Mouse (Mus musculus) myocyte (in vitro differentiated cells): ENCODE data around the gene Srpr.

ENCODE experiments used
- CEBPB ChIP-seq: IDR thresholded peaks from 2 replicates; pipeline ENCODE4 v1.6.1; 2011; ENCODE audit warnings: mild to moderate bottlenecking, moderate library complexity; ENCODE audit not compliant: poor library complexity, insufficient read depth, severe bottlenecking
- E2F4 ChIP-seq: IDR thresholded peaks from one replicate; pipeline ENCODE4 v1.6.1; 2011; ENCODE audit warnings: mild to moderate bottlenecking, control low read depth, moderate library complexity; ENCODE audit not compliant: insufficient read depth
- MAX ChIP-seq: IDR thresholded peaks from one replicate; pipeline ENCODE4 v1.6.1; 2011; ENCODE audit warnings: low read depth, mild to moderate bottlenecking, control low read depth
- MYOD1 ChIP-seq, 3 experiments: IDR thresholded peaks; one replicate each; pipeline ENCODE4 v1.6.1; 2011; ENCODE audit warnings: control low read depth in 2 of 3, low read depth in 2 of 3, mild to moderate bottlenecking in 2 of 3, moderate library complexity in 1 of 3; ENCODE audit not compliant: insufficient read length in 2 of 3, control insufficient read depth in 1 of 3
- MYOG ChIP-seq, 3 experiments: IDR thresholded peaks; one replicate each; pipeline ENCODE4 v1.6.1; 2011; ENCODE audit warnings: control low read depth in 2 of 3, low read depth in 2 of 3, mild to moderate bottlenecking in 2 of 3; ENCODE audit not compliant: insufficient read length in 2 of 3, control insufficient read depth in 1 of 3, insufficient read depth in 1 of 3
- POLR2A ChIP-seq: IDR thresholded peaks from one replicate; pipeline ENCODE4 v1.6.1; 2011; ENCODE audit warnings: low read depth, mild to moderate bottlenecking, control low read depth, moderate library complexity; ENCODE audit not compliant: insufficient read length
- POLR2AphosphoS2 ChIP-seq: IDR thresholded peaks from one replicate; pipeline ENCODE4 v1.6.1; 2011; ENCODE audit warnings: low read depth, control low read depth; ENCODE audit not compliant: insufficient read length
- TCF12 ChIP-seq: IDR thresholded peaks from one replicate; pipeline ENCODE4 v1.6.1; 2011; ENCODE audit warnings: mild to moderate bottlenecking, control low read depth; ENCODE audit not compliant: poor library complexity, insufficient read depth, severe bottlenecking
- TCF3 ChIP-seq: IDR thresholded peaks from one replicate; pipeline ENCODE4 v1.6.1; 2011; ENCODE audit warnings: low read depth, control low read depth; ENCODE audit not compliant: insufficient read length
- USF1 ChIP-seq: IDR thresholded peaks from one replicate; pipeline ENCODE4 v1.6.1; 2011; ENCODE audit warnings: low read depth, mild to moderate bottlenecking, control low read depth, moderate library complexity

DNA sequence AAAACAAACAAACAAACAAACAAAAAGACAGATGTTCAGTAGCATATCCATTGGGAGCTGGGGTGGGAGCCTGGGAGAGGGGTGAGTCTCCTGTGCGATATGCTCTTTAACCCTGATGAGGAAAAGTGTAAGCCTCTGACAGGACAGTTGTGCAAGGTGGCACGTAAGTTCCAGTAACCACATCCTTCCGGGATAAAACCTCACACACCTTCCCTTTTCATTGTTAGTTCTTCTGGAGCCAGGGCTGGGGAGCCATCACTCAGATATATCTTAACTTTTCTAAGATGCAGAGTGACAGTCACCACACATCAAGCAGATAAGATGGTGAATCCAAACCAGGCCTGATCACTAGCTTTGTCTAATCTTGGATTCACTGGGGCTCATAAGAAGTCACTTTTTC, 5.9 kb upstream of the Srpr start:
- no peak for TF ChIP-seq POLR2A
- TF ChIP-seq CEBPB = no peak
- no peak for TF ChIP-seq TCF3
- TF ChIP-seq MAX = no peak
- no peak for TF ChIP-seq POLR2AphosphoS2
- TF ChIP-seq E2F4 = no peak
- TF ChIP-seq USF1 = no peak
- no peak for TF ChIP-seq MYOD1 (IDR thresholded peaks at IDR 0.05; ENCODE audit: control insufficient read depth in 1 of 3, insufficient read length in 2 of 3, low read depth in 2 of 3)
- TF ChIP-seq MYOG (IDR thresholded peaks at IDR 0.05; ENCODE audit: control insufficient read depth in 1 of 3, insufficient read depth in 1 of 3, insufficient read length in 2 of 3, low read depth in 2 of 3) = no peak
- TF ChIP-seq TCF12 = no peak
